Mouse (Mus musculus) neural tube, embryonic 10.5 days (tissue): ENCODE data around the gene Prdx3.

Experiments
- DNase-seq: peaks from one replicate; pipeline ENCODE4 v3.0.0-alpha.2; 2017; ENCODE audit warnings: low spot score; ENCODE audit errors: extremely low spot score

Prdx3 gene

GRCm38 (mm10) chr19:60874064-60874694, at the start of gene Prdx3:
Gene Prdx3, minus strand, starts transcription at chr19:60874556.
- peak; percentile 91 for DNase-seq

- no peak for DNase-seq
These were observed 42.7 kb upstream of the Prdx3 start for GRCm38 (mm10) chr19:60916869-60917570.

- no peak for DNase-seq
These were observed 41.5 kb upstream of the Prdx3 start for GRCm38 (mm10) chr19:60915862-60916261.

- DNase-seq = no peak
These were observed 40.9 kb upstream of the Prdx3 start for GRCm38 (mm10) chr19:60915236-60915635.

GRCm38 (mm10) chr19:60911653-60912052, 37.3 kb upstream of the Prdx3 start:
- DNase-seq = no peak

- no peak for DNase-seq
These were observed 35.9 kb upstream of the Prdx3 start for GRCm38 (mm10) chr19:60910304-60910703.

GRCm38 (mm10) chr19:60905477-60905876, 31.1 kb upstream of the Prdx3 start:
- no peak for DNase-seq

GRCm38 (mm10) chr19:60903971-60904370, 29.6 kb upstream of the Prdx3 start:
- no peak for DNase-seq

GRCm38 (mm10) chr19:60903139-60903538, 28.8 kb upstream of the Prdx3 start:
- DNase-seq = no peak

- no peak for DNase-seq
These were observed 21.0 kb upstream of the Prdx3 start for GRCm38 (mm10) chr19:60895251-60895880.

GRCm38 (mm10) chr19:60891934-60892547, 17.7 kb upstream of the Prdx3 start:
- peak; percentile 57 for DNase-seq

- DNase-seq = no peak
These were observed 16.7 kb upstream of the Prdx3 start for GRCm38 (mm10) chr19:60891123-60891470.

- DNase-seq = peak; percentile 82
These were observed 16.2 kb upstream of the Prdx3 start for GRCm38 (mm10) chr19:60890391-60891122.

GRCm38 (mm10) chr19:60889714-60890315, 15.5 kb upstream of the Prdx3 start, which contains the start of gene Grk5:
Gene Grk5, plus strand, starts transcription at chr19:60889749.
- DNase-seq = peak; percentile 93

- DNase-seq = peak; percentile 55
These were observed 14.9 kb upstream of the Prdx3 start for GRCm38 (mm10) chr19:60889101-60889713.

- no peak for DNase-seq
These were observed 13.3 kb upstream of the Prdx3 start for GRCm38 (mm10) chr19:60887637-60888036.

- no peak for DNase-seq
These were observed 8.8 kb upstream of the Prdx3 start for GRCm38 (mm10) chr19:60883129-60883528.

GRCm38 (mm10) chr19:60873501-60873900, 855 bp downstream of the Prdx3 start:
- peak; percentile 15 for DNase-seq

- no peak for DNase-seq
These were observed 2.1 kb downstream of the Prdx3 start for GRCm38 (mm10) chr19:60872272-60872671.

GRCm38 (mm10) chr19:60871366-60871765, 3.0 kb downstream of the Prdx3 start:
- DNase-seq = no peak

- DNase-seq = no peak
These were observed 3.9 kb downstream of the Prdx3 start for GRCm38 (mm10) chr19:60870489-60870888.
